8 mouse cellular contexts compared by ENCODE assay signal in the genomic region with DNA sequence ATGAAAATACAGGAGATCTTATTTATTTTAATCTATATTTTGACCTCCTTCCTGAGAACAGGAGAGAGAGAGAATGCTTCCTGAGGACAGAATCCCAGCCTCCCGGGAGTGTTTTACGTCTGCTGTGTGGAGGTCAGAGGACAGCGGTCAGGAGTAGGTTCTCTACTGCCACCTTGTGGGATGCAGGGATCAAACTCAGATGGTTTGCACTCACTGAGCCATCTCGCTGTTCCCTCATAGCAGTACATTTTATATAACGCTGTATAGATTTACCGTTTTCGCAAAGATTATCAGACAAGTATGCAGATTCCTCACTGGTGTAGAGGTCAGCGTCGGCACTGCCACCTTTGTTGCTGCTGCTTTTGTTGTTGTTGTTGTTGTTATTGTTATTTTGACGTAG. TPM values are rescaled to one million over a fixed set of nuclear protein-coding genes. Genes with fewer than 3 reads are reported as not detected.
DNase-seq lines count a peak whose midpoint lies in the region; ATAC-seq and TF ChIP-seq lines count a peak whose summit lies in the region.

No protein-coding gene starts in this region.

- H3K9me3 ChIP-seq in limb, embryonic 10.5 days (replicated peaks), result no peaks in the 10 kb centered on the region
- H3K9me3 ChIP-seq in midbrain, embryonic 12.5 days, result 0 out of 2 replicates have a peak, but pooled peaks cover 4% of the 10 kb centered on the region
- no peaks in the 10 kb centered on the region for H3K9me3 ChIP-seq in stomach, embryonic 15.5 days

- CTCF ChIA-PET in Patski (lab: Charles Lee), result interaction anchor here (0.8 to 3.0 kb wide), 6 partner anchors 12 to 87 kb away, joined by 3 to 10 read pairs (median 3); no protein-coding TSS in a partner anchor

- POLR2A ChIA-PET in Patski (lab: Charles Lee), result interaction anchor here (0.9 kb wide), 1 partner anchor 47 kb away, joined by 3 read pairs; no protein-coding TSS in a partner anchor

- peak; percentile 77 for TF ChIP-seq CTCF in Patski (IDR thresholded peaks at IDR 0.05)

- H3K27ac ChIP-seq in limb, embryonic 10.5 days, result no peak overlapping the region
- H3K27ac ChIP-seq in midbrain, embryonic 12.5 days (replicated peaks), result no peak overlapping the region
- H3K27ac ChIP-seq in stomach, embryonic 15.5 days, result no peak overlapping the region

- H3K4me2 ChIP-seq in midbrain, embryonic 12.5 days (replicated peaks), result no peak overlapping the region
- H3K4me2 ChIP-seq in stomach, embryonic 15.5 days, result no peak overlapping the region

- no peak overlapping the region for H3K4me3 ChIP-seq in limb, embryonic 10.5 days
- no peak overlapping the region for H3K4me3 ChIP-seq in midbrain, embryonic 12.5 days
- no peak overlapping the region for H3K4me3 ChIP-seq in stomach, embryonic 15.5 days (replicated peaks)

- no peaks in the 10 kb centered on the region for H3K27me3 ChIP-seq in Patski
- no peaks in the 10 kb centered on the region for H3K27me3 ChIP-seq in limb, embryonic 10.5 days (ENCODE audit: low read depth, poor library complexity, severe bottlenecking)
- no peaks in the 10 kb centered on the region for H3K27me3 ChIP-seq in midbrain, embryonic 12.5 days
- H3K27me3 ChIP-seq in stomach, embryonic 15.5 days (replicated peaks), result no peaks in the 10 kb centered on the region

- in situ Hi-C loops in Patski (cut with MboI; ENCODE audit: low pct_unique_long_range_greater_than_20kb), result loop anchor here (5.0 kb wide), 1 partner anchor 101 kb away; no protein-coding TSS in a partner anchor

- 62% methylated on average over 10 of the region's 10 CpGs for WGBS in limb, embryonic 10.5 days
- WGBS in midbrain, embryonic 12.5 days, result 57% methylated on average over 10 of the region's 10 CpGs
- WGBS in stomach, embryonic 15.5 days, result 53% methylated on average over 10 of the region's 10 CpGs

- peak; percentile 88 for DNase-seq in 3T3-L1 (ENCODE audit: low read depth, low spot score)
- DNase-seq in Patski (ENCODE audit: low read depth, low spot score), result no peak
- DNase-seq in cerebellum, postnatal 25 days, result peak; percentile 67 to 82
- peak; percentile 30 to 63 for DNase-seq in gastrocnemius, postnatal 4 days (ENCODE audit: low spot score in 2 of 2)
- peak; percentile 55 for DNase-seq in limb, embryonic 10.5 days (ENCODE audit: low spot score)

- 0 out of 2 replicates have a peak, but pooled peaks cover 5% of the 10 kb centered on the region for H3K4me1 ChIP-seq in limb, embryonic 10.5 days
- H3K4me1 ChIP-seq in midbrain, embryonic 12.5 days, result no peaks in the 10 kb centered on the region
- no peaks in the 10 kb centered on the region for H3K4me1 ChIP-seq in stomach, embryonic 15.5 days

- H3K9ac ChIP-seq in midbrain, embryonic 12.5 days (replicated peaks), result no peak overlapping the region
- no peak overlapping the region for H3K9ac ChIP-seq in stomach, embryonic 15.5 days

- H3K36me3 ChIP-seq in limb, embryonic 10.5 days, result peaks cover 37% of the 10 kb centered on the region
- H3K36me3 ChIP-seq in midbrain, embryonic 12.5 days, result peaks cover 20% of the 10 kb centered on the region
- H3K36me3 ChIP-seq in stomach, embryonic 15.5 days, result no peaks in the 10 kb centered on the region

- no peak for ATAC-seq in Patski
- ATAC-seq in inflammation-experienced regulatory T-cells, adult 6 months, result peak; percentile 60
- ATAC-seq in midbrain, embryonic 12.5 days (ENCODE audit: low FRiP score, low read depth), result 0 out of 2 replicates have a peak, but pooled peaks have one; percentile 38
- ATAC-seq in stomach, embryonic 15.5 days (ENCODE audit: insufficient read depth, low FRiP score, low read depth), result peak; percentile 70; the same call in 1 of the 2 replicates

RNA-seq across cellular contexts. Expression of gene Dyrk1a, which starts 48.7 kb away (rescaled TPM):
- polyA plus RNA-seq in Patski (2021), result 27.3 TPM
- 100 to 1,000 TPM; 114 to 123 TPM for total RNA-seq in gastrocnemius, postnatal 4 days (2021)
- 10 to 100 TPM; 22.3 to 29.7 (median 25.2) TPM for polyA plus RNA-seq in inflammation-experienced regulatory T-cells, adult 6 months (2017; shearing (Covaris generic))
- polyA plus RNA-seq in limb, embryonic 10.5 days (2016; fragmentation: Nextera tagmentation; extraction: Ambion mirVana), result 8.2 and 8.9 TPM in 2 replicates
- polyA plus RNA-seq in midbrain, embryonic 12.5 days (2016; fragmentation: Nextera tagmentation; extraction: Ambion mirVana), result 9.5 and 10.0 TPM in 2 replicates
- polyA plus RNA-seq in stomach, embryonic 15.5 days (2015; fragmentation: Nextera tagmentation; extraction: Ambion mirVana), result 8.0 and 9.5 TPM in 2 replicates
